Mouse (Mus musculus) liver, embryonic 13.5 days (tissue): ENCODE data around the gene Swi5. TPM values are rescaled to one million over a fixed set of nuclear protein-coding genes. Genes with fewer than 3 reads are reported as not detected.
A peak's percentile ranks its signal among the peaks of the same experiment; 100 is the strongest.

Source experiments
- ATAC-seq: fragments of 200-750 bp; cut with Nextera tagmentation; 2 replicates; pipeline ENCODE4 v1.8.0; 2017; ENCODE audit warnings: low read depth, mild to moderate bottlenecking, moderate number of reproducible peaks, moderate library complexity
- DNase-seq: peaks from one replicate; pipeline ENCODE4 v3.0.0; 2022
- H3K27ac ChIP-seq: fragments of 300-500 bp; sonication (generic); 2 replicates; pipeline ENCODE4 v1.5.1; 2015; ENCODE audit warnings: moderate library complexity, mild to moderate bottlenecking, inconsistent platforms
- H3K27me3 ChIP-seq: fragments of 300-500 bp; sonication (generic); 2 replicates; pipeline ENCODE4 v1.6.1; 2015; ENCODE audit warnings: mild to moderate bottlenecking, inconsistent platforms
- H3K36me3 ChIP-seq: fragments of 300-500 bp; sonication (generic); 2 replicates; pipeline ENCODE4 v1.6.1; 2015; ENCODE audit warnings: mild to moderate bottlenecking, inconsistent platforms
- H3K4me1 ChIP-seq: fragments of 300-500 bp; sonication (generic); replicated peaks from 2 replicates; pipeline ENCODE4 v1.6.1; 2015; ENCODE audit warnings: inconsistent platforms
- H3K4me2 ChIP-seq: fragments of 300-500 bp; sonication (generic); 2 replicates; pipeline ENCODE4 v1.6.1; 2015; ENCODE audit warnings: inconsistent platforms, mild to moderate bottlenecking, moderate library complexity
- H3K4me3 ChIP-seq: fragments of 300-500 bp; sonication (generic); replicated peaks from 2 replicates; pipeline ENCODE4 v1.5.1; 2015; ENCODE audit warnings: mild to moderate bottlenecking, inconsistent platforms
- H3K9ac ChIP-seq: fragments of 300-500 bp; sonication (generic); 2 replicates; pipeline ENCODE4 v1.6.1; 2015; ENCODE audit warnings: mild to moderate bottlenecking, inconsistent platforms
- H3K9me3 ChIP-seq: fragments of 300-500 bp; sonication (generic); replicated peaks from 2 replicates; pipeline ENCODE4 v1.6.1; 2016; ENCODE audit warnings: inconsistent platforms
- WGBS: fragments of 180-500 bp; shearing (Covaris S2); methylation state at CpG from one replicate; pipeline ENCODE4 v1.1.7; 2015; ENCODE audit not compliant: insufficient replicate concordance; 5-methylcytosine and 5-hydroxymethylcytosine counted together
- polyA plus RNA-seq: library from polyadenylated mRNA; unstranded; fragments of >200 nt; fragmentation: Nextera tagmentation; extraction: Ambion mirVana; gene quantifications from 2 replicates; pipeline ENCODE4 v1.2.1, GENCODE M21; 2015

Swi5 gene
- polyA plus RNA-seq, 1 experiment from 2014 or later: 218 TPM

GRCm38 (mm10) chr2:32254563-32254962 is 33.3 kb downstream of the Swi5 start:
- no peak for ATAC-seq
- Histone ChIP-seq H3K27ac (no peak overlapping the region), H3K4me1 (peaks cover 11% of the 10 kb centered on the region), H3K4me2 (no peak overlapping the region), H3K4me3 (no peak overlapping the region), H3K9me3 (no peaks in the 10 kb centered on the region), H3K36me3 (peaks cover 84% of the 10 kb centered on the region), H3K9ac (no peak overlapping the region), H3K27me3 (no peaks in the 10 kb centered on the region)
- DNase-seq: no peak
- WGBS: 75% methylated on average over 5 of the region's 5 CpGs

- H3K27ac ChIP-seq: no peak overlapping the region
- 81% methylated on average over 1 of the region's 1 CpGs for WGBS
- H3K27me3 ChIP-seq: no peaks in the 10 kb centered on the region
- H3K9ac ChIP-seq: no peak overlapping the region
- ATAC-seq (no peak), DNase-seq (no peak)
- H3K4me1 ChIP-seq: peaks cover 2% of the 10 kb centered on the region
- no peaks in the 10 kb centered on the region for H3K9me3 ChIP-seq
- H3K36me3 ChIP-seq: peaks cover 92% of the 10 kb centered on the region
- no peak overlapping the region for H3K4me3 ChIP-seq
- H3K4me2 ChIP-seq: no peak overlapping the region
Measured at GRCm38 (mm10) chr2:32253352-32253751, 34.5 kb downstream of the Swi5 start.

- ATAC-seq (no peak), DNase-seq (no peak)
- H3K4me2 ChIP-seq: no peak overlapping the region
- H3K9me3 ChIP-seq: no peaks in the 10 kb centered on the region
- H3K9ac ChIP-seq: no peak overlapping the region
- H3K4me3 ChIP-seq: no peak overlapping the region
- no peaks in the 10 kb centered on the region for H3K4me1 ChIP-seq
- H3K27me3 ChIP-seq: no peaks in the 10 kb centered on the region
- H3K36me3 ChIP-seq: peaks cover 92% of the 10 kb centered on the region
- H3K27ac ChIP-seq: no peak overlapping the region
- WGBS: 81% methylated on average over 5 of the region's 5 CpGs
Measured at GRCm38 (mm10) chr2:32252658-32253057, 35.2 kb downstream of the Swi5 start.

GRCm38 (mm10) chr2:32251791-32252527 is 35.9 kb downstream of the Swi5 start:
- 80% methylated on average over 12 of the region's 12 CpGs for WGBS
- DNase-seq (no peak), ATAC-seq (no peak)
- no peak overlapping the region for H3K9ac ChIP-seq
- H3K36me3 ChIP-seq: peaks cover 92% of the 10 kb centered on the region
- H3K4me2 ChIP-seq: no peak overlapping the region
- H3K9me3 ChIP-seq: no peaks in the 10 kb centered on the region
- H3K4me1 ChIP-seq: no peaks in the 10 kb centered on the region
- H3K4me3 ChIP-seq: no peak overlapping the region
- H3K27me3 ChIP-seq: no peaks in the 10 kb centered on the region
- no peak overlapping the region for H3K27ac ChIP-seq

- H3K4me1 ChIP-seq: no peaks in the 10 kb centered on the region
- ATAC-seq (no peak), DNase-seq (no peak)
- no peaks in the 10 kb centered on the region for H3K9me3 ChIP-seq
- peaks cover 98% of the 10 kb centered on the region for H3K36me3 ChIP-seq
- WGBS: 71% methylated on average over 10 of the region's 10 CpGs
- no peak overlapping the region for H3K27ac ChIP-seq
- H3K27me3 ChIP-seq: no peaks in the 10 kb centered on the region
- no peak overlapping the region for H3K4me2 ChIP-seq
- no peak overlapping the region for H3K4me3 ChIP-seq
- H3K9ac ChIP-seq: no peak overlapping the region
Measured at GRCm38 (mm10) chr2:32248377-32249361, 39.2 kb downstream of the Swi5 start.

GRCm38 (mm10) chr2:32246741-32247140 is 41.1 kb downstream of the Swi5 start:
- Histone ChIP-seq H3K4me2 (no peak overlapping the region), H3K27ac (no peak overlapping the region), H3K4me1 (no peaks in the 10 kb centered on the region), H3K9ac (no peak overlapping the region), H3K36me3 (peaks cover 92% of the 10 kb centered on the region), H3K4me3 (no peak overlapping the region), H3K27me3 (no peaks in the 10 kb centered on the region), H3K9me3 (no peaks in the 10 kb centered on the region)
- ATAC-seq: no peak
- DNase-seq: no peak
- WGBS: 68% methylated on average over 4 of the region's 4 CpGs

- H3K9ac ChIP-seq: no peak overlapping the region
- no peaks in the 10 kb centered on the region for H3K27me3 ChIP-seq
- no peak overlapping the region for H3K4me2 ChIP-seq
- DNase-seq (no peak), ATAC-seq (no peak)
- peaks cover 7% of the 10 kb centered on the region for H3K4me1 ChIP-seq
- WGBS: 75% methylated on average over 4 of the region's 4 CpGs
- peaks cover 81% of the 10 kb centered on the region for H3K36me3 ChIP-seq
- no peaks in the 10 kb centered on the region for H3K9me3 ChIP-seq
- H3K4me3 ChIP-seq: no peak overlapping the region
- no peak overlapping the region for H3K27ac ChIP-seq
Measured at GRCm38 (mm10) chr2:32242986-32243385, 44.9 kb downstream of the Swi5 start.

- H3K4me2 ChIP-seq: no peak overlapping the region
- no peak for ATAC-seq
- no peak overlapping the region for H3K9ac ChIP-seq
- no peak for DNase-seq
- WGBS: 84% methylated on average over 5 of the region's 5 CpGs
- no peaks in the 10 kb centered on the region for H3K9me3 ChIP-seq
- no peak overlapping the region for H3K27ac ChIP-seq
- H3K4me3 ChIP-seq: no peak overlapping the region
- no peaks in the 10 kb centered on the region for H3K27me3 ChIP-seq
- H3K36me3 ChIP-seq: peaks cover 58% of the 10 kb centered on the region
- H3K4me1 ChIP-seq: peaks cover 23% of the 10 kb centered on the region
Measured at GRCm38 (mm10) chr2:32240591-32240990, 47.3 kb downstream of the Swi5 start.

- no peak overlapping the region; the same call in 1 of the 2 replicates for H3K9ac ChIP-seq
- H3K27ac ChIP-seq: no peak overlapping the region
- 67% methylated on average over 9 of the region's 9 CpGs for WGBS
- no peaks in the 10 kb centered on the region for H3K27me3 ChIP-seq
- H3K4me3 ChIP-seq: no peak overlapping the region
- H3K4me1 ChIP-seq: peaks cover 36% of the 10 kb centered on the region
- H3K36me3 ChIP-seq: peaks cover 49% of the 10 kb centered on the region
- ATAC-seq: no peak
- no peak for DNase-seq
- H3K4me2 ChIP-seq: no peak overlapping the region
- H3K9me3 ChIP-seq: no peaks in the 10 kb centered on the region
Measured at GRCm38 (mm10) chr2:32238708-32239435, 49.0 kb downstream of the Swi5 start.

- Histone ChIP-seq H3K9me3 (no peaks in the 10 kb centered on the region), H3K9ac (peak overlapping the region; percentile 77), H3K4me3 (peak overlapping the region; percentile 78), H3K27me3 (no peaks in the 10 kb centered on the region), H3K27ac (peak overlapping the region; percentile 80), H3K36me3 (peaks cover 52% of the 10 kb centered on the region), H3K4me1 (peaks cover 36% of the 10 kb centered on the region), H3K4me2 (peak overlapping the region; percentile 90)
- ATAC-seq: no peak
- no peak for DNase-seq
- WGBS: 37% methylated on average over 4 of the region's 4 CpGs
Measured at GRCm38 (mm10) chr2:32237571-32237970, 50.3 kb downstream of the Swi5 start.
